Mouse (Mus musculus) olfactory bulb, adult 2 months (tissue): ENCODE data around the gene Samd4b.

Experiments used
- CTCF ChIP-seq: fragments of 200-500 bp; IDR thresholded peaks from 2 replicates; pipeline ENCODE4 v1.5.1; 2012; ENCODE audit warnings: low read depth, mild to moderate bottlenecking, low read length, moderate library complexity; ENCODE audit not compliant: insufficient read depth
- POLR2A ChIP-seq: fragments of 200-500 bp; IDR thresholded peaks from 2 replicates; pipeline ENCODE4 v1.6.1; 2012; ENCODE audit warnings: mild to moderate bottlenecking, low read depth, low read length, moderate library complexity; ENCODE audit not compliant: insufficient read depth

DNA sequence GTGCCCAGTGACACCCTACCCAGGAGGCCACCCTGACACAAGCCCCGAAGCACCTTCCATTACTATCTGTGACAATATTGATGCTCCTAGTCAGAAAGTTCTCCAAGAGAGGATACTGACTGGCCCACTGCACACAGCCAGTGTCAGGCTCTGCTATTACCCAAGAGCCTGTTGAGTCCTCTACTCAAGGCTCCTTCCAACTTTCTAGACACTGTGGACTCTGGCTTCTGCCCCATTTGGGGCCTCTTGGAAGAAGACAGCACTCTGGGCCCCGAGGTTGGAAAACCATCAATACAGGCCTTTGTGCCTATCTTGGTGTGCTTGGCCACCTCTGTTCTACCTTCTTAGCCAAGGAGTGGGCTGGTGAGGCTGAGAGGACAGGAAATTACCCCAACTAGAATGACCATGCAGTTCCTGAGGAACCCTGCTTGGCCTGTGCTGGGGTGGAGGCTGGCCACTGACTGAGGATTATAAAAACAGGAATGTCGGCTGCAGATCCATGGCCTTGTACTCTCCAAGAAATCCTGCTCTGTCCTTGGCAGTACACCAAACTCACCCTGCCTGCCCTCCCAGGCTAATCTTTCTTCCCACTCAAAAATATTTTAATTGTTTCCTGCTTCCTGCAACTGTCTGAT lies 187.0 kb downstream of the Samd4b start:
- TF ChIP-seq POLR2A (no peak), CTCF (no peak)
